Mouse (Mus musculus) CD4-positive, CD25-positive, alpha-beta regulatory T cell, adult 4 months (primary cell): ENCODE measurements around the gene Rp9. TPM values are rescaled to one million over a fixed set of nuclear protein-coding genes. Genes with fewer than 3 reads are reported as not detected.
"Not testable (repeated sequence)": the region's sequence is repeated elsewhere in the genome, so short reads cannot be mapped to it uniquely, and the experiment has no call there.

Experiments used
- ATAC-seq: one replicate; pipeline ENCODE4 v1.8.0; 2017
- polyA plus RNA-seq, 2 experiments: library from polyadenylated mRNA; unstranded; fragments of 100-300 nt; shearing (Covaris generic); gene quantifications; one replicate each; pipeline ENCODE4 v1.2.1; 2017

Gene Rp9
- polyA plus RNA-seq, 2 experiments from 2014 or later: 18.7 to 25.3 TPM

DNA sequence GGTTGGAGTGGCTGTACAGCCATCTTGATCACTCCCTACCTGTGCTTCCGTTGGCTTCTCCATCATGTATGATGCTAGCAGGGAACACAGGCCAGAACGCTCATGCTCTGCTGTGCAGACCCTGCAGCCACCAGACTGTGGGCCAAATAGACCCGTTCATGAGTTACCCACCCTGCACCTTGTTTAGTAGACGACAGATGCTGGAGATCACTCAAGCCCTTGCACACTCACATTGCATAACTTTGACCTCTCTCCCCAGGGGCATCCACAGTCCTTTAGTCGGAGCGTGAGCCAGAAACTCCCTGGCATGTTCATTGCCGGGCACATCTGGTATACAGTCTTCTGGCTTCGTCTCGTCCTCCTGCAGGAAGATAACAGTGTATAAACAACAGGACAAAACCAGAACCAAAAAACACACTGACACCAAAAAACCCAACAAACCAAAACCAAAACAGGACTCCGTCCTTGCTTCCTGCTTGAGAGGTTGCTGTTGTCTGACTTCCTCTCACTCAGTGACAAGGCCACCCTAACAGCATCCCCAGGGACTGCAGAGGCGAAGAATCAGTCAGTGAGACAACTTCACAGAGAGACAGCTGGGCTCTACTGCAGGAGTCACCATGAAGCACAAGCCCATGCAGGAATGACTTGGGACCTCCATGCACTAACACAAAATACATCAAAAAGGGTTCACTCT, 12.3 kb downstream of the Rp9 start:
- ATAC-seq: no peak

DNA sequence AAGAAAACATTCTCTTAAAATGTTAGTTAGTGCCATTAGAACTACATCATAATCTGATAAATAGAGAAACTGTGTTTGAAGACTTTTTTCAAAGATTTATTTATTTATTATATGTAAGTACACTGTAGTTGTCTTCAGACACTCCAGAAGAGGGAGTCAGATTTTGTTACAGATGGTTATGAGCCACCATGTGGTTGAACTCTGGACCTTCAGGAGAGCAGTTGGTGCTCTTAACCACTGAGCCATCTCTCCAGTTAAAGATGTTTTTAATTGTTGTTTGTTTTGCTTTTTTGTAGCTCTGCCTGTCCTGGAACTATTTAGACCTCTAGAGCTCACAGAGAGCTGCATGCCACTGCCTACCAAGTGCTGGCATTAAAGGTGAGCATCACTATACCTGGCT, 14.5 kb downstream of the Rp9 start:
- no peak for ATAC-seq

DNA sequence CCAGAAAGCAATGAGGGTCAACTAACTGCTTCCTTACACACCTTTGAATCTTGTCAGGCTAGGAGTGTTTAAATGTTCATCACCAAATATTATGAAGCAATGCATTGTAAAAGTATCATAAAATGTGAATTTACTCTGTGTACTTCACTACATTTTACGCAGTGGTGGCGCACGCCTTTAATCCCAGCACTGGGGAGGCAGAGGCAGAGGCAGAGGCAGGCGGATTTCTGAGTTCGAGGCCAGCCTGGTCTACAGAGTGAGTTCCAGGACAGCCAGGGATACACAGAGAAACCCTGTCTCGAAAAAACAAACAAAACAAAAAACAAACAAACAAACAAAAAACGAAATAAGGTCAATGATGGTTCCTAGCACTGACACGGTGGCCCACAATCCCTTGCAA, 15.6 kb downstream of the Rp9 start, which contains the start of gene Gm17545:
Gene Gm17545, plus strand, starts transcription at position 301 of the 400 bp plus-strand sequence.
- not testable (repeated sequence) for ATAC-seq

DNA sequence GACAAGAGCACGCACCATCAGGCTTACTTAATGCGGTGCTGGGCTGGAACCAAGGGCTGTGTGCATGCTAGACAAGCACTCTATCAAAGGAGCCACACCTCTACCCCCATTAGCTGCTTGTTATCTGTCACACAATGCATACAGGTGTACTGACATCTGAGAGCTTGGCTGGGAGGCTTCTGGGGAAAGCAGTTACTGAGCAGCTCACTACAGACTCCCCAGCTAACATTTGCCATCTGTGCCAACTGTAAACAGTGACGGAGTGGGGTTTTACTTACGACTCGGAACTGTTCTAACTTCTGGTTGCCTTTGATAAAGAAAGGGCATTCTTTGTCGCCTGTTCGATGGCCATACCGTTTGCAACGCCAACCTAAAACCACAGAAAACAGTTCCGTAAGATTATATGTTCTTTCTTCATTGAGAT, 16.0 kb downstream of the Rp9 start:
- ATAC-seq: no peak

DNA sequence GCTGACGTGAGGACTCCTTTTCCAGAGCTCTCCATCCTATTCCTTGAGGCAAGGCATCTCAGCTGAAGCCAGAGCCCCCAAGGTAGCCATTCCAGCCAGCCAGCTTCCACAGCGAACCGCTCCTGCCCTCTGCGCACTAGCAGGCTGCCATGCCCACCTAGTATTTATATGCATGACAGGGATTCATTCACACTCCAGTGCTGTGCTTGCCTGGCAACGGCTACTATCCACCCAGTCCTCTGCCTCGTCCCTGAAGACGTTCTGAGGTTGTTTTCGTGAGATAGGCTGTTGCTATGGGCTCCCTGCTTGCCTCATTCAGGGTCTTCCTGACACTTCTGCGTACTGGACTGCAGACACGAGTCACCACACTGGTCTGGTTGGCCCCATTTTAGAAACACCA, 16.8 kb downstream of the Rp9 start:
- no peak for ATAC-seq

DNA sequence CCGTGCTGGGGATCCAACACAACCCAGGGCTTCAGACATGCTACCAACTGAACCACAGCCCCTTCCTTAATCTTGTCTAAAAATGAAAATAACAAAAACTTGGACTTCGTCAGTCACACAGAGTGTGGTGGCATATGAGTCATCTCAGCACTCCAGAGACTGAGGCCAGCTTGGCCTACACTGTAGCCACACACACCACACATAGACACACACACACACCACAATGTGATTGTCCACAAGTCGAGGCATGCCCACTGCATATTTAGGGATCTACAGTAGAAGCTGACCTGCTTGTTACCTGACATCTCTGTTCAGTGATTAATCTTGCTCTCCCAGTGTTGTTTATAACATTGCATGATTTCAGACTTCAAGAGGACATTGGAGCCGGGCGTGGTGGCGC, 20.3 kb downstream of the Rp9 start:
- ATAC-seq: no peak

DNA sequence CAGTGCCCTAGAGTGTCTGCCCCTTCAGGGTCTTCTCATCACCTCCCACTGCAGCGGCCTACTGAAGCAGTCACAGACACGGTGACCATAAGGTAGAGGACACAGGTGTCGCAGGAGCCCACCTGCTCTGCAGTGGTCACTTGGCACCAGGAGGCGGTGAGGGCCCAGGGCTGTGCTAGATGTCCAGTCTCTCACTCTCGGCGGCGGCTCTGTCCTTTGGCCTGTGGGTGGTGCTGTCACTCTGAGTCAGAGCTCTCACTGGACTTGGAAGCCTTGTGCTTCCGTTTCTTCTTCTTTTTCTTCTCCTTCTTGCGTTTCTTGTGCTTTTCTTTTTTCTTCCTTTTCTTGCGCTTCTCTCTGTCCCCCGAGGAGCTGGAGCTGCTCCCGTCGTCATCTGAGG, 21.1 kb downstream of the Rp9 start:
- ATAC-seq: no peak

DNA sequence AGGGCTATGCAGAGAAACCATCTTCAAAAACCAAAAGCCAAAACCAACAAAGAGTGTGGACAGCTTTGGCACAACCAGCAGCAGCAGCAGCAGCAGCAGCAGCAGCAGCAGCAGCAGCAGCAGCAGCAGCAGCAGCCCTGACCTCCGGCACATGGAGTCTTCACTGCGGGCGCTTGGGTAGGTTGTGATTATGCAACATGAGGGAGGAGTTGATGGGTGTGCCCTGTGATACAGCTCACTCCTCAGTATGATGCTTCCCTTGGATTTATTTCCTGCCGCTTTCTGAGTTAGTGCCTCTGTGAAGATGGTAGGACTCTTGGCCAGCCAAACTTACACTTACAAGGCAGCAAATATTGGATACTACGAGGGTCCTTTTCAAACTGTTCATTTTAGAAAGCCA, 22.3 kb downstream of the Rp9 start:
- no peak for ATAC-seq

DNA sequence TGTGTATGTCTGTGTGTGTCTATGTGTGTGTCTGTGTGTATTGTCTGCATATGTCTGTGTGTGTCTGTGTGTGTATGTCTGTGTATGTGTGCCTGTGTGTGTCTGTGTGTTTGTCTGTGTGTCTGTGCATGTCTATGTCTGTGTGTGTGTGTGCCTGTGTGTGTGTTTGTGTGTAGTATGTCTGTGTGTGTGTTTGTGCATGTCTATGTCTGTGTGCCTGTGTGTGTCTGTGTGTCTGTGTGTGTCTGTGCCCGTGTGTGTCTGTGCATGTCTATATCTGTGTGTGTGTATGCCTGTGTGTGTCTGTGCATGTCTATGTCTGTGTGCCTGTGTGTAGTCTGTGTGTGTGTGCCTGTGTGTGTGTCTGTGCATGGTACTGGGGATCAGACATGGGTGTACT, 24.4 kb downstream of the Rp9 start:
- no peak for ATAC-seq

DNA sequence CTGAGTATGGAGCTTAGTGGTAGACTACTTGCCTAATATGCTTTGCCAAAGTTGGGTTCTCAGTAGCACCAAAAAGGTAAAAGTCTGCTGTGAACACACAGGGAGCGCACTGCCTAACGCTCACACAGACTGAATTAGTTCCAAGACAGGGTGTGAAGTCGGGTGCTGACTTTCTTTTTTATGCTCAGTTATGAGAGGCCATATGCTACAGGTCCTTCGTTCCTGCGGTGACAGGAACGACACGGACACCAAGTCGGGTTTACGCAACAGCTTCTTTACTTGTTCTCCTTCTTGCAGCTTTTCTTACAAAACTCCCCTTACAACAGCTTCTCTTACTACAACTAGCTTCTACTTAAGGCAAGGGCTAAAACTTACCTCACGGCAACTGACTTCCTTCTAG, 26.4 kb downstream of the Rp9 start:
- ATAC-seq: no peak

DNA sequence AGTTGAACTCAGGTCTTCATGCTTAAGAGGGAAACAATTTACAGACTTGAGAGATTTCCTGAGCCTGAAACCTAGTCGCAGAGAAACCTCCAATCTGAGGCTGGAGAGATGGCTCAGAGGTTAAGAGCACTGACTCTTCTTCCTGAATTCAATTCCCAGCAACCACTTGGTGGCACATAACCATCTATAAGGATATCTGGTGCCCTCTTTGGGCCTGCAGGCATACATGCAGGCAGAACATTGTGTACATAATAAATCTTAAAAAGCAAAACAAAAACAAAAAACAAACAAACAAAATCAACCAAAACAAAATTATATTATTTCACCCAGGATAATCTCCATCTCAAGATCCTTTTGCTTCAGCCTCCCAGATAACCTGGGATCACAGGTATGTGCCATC, 30.7 kb downstream of the Rp9 start:
- no peak for ATAC-seq

DNA sequence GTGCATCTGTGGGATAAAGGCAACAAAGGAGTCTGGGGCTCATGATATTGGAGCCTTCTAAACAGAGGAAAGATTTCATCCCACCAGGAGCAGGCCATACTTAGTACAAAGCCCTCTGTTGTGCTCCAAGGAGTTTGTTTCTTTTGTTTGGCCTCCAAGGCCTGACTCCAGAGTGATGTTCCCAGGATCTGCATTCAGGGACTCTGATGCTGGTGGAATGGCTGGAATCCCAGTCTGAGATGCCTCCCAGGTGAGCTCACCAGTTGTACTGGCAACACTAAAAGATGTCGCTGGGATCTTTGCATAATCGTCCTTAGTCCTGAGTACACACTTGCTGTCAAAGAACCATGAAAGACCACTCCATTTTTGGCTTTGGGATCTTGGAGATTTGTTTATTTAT, 35.4 kb downstream of the Rp9 start:
- ATAC-seq: no peak

DNA sequence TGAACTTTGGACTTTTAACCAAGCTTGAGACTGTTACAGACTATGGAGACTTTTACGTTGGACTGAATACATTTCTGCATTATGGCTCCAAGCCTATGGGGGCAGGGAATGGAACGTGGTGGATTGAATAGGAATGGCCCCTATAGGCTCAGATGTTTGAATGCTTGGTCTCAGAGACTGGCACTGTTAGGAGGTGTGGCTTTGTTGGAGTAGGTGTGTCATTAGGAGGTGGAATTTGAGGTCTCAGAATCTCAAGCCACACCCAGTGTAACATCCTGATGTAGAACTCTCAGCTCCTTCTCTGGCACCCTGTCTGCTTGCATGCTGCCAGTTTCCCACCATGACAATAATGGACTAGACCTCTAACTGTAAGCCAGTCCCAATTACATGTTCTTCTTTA, 36.3 kb downstream of the Rp9 start:
- no peak for ATAC-seq

DNA sequence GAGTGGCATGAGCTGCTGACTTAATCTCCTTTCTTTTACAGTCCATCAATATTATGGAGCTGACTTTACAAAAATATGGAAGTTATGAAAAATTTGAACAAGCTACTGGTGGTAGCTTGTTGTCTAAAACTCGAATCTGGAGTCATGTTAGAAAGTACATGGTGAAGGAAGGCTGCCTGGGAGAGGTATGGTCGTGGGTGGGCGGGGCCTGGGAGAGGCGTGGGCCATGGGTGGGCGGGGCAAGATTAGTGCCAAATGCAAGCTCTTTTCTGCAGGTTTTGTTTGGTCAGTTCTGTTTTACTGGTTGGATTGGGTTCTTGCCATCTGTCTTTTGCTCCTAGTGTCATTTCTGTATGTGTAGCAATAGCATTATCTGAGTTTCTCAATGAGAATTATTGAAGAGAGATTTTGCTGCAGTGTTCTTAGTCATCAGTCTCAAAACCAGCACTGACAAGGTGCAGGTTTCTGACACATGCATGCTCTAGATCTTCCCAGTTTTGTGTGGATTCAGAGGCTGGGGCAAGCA, 39.2 kb downstream of the Rp9 start:
- no peak for ATAC-seq

DNA sequence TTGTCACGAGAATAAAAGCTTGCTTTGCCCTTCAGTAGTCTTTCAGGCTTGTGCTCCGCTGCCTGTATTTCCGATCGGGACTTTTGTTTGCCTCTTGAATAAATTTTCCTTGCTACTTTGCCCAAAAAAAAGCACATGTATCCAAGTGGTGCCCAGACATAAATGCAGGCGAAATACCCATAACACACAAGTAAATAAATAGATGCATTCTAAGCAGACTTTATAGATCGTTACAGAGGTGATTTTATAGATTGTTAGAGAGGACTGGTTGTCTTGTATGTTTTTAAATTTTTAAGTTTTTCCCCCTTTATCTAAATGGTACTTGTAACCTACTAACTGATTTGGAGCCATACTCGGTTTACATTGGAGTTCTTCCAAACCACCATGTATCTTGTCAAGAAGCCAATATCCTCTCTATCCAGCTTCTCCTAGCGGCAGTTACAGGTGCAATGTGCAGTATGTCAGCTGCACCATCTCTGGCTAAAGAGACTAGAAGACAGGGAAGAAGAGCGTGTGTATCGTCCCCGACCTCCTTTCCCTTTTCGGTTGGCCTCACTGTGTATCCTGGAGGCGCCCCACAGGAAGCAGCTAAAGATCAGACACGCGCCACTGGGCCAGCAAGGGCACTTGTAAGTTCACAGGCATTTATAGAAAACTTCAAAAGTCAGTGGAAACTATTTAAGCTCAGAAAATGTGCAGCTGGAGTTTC, 39.9 kb downstream of the Rp9 start:
- peak; percentile 58 for ATAC-seq

DNA sequence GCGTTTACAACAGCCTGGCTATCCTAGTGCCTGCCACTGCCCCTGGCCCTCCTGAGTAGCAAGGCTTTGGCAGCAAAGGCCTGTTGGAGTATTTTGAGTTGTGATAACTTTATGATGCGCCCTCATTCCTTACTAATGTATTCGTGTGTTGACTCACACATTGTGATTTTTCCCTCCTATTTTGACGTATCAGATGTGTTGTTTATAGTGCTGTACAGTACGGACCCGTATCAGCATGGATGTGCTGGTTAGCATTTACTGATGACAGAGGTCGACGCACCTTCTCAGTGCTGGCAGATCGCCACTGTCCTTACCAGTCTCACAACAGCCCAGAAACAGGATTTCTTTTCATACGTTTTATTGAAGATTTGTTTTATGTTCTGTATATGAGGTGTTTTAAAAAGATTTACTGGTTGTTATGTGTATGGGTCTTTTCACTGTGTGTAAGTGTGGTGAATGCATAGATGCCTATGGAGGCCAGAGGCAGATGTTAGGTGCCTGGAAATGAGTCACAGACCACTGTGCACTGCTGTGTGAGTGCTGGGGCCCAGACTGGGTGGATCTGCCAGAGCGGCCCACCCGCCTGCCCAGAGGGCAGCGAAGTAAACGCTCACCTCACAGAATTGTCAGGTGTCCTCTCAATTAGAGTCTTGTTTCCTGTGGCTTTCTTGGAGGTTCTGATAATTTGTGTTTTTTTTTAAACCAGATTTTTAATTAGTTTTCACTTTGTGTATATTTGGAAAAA, 40.7 kb downstream of the Rp9 start:
- ATAC-seq: no peak

DNA sequence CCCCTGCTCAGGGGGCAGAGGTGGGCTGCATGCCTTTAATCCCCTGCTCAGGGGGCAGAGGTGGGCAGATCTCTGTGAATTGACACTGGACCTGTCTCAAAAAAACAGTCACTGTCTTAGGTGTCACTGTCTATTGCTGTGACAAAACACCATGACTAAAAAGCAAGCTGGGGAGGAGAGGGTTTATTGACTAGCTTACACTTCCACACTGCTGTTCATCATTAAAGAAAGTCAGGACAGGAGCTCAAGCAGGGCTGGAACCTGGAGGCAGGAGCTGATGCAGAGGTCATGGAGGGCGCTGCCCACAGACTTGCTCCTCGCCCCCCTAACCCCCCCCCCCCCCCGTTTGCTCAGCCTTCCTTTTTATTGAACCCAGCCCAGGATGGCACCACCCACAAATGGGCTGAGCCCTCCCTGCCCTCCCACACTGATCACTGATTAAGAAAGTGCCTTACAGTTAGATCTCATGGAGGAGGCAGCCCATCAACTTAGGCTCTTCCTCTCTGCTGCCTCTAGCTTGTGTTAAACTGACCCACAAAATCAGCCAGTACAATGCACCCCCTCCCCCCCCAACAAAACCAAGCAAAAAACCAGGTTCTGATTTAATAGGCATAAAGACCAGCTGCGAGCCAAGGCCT, 41.4 kb downstream of the Rp9 start:
- ATAC-seq: no peak

DNA sequence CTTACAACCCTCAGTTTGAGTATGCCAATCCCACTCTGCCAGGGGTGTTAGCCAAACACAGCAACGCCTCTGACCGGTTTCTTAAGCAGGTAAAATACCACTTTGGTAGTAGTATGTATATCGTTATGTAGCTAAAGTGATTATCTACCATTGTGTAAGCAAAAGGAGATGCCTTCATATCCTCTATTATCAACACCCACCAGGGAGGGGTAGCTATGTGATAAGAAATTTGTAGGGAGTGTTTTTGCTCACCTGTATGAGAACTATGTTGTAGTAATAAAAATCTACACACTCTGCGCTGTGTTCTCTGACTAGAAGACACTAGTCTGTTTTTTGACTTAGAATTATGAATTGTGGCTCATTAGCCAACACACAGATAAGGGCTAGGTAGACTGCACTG, 44.8 kb downstream of the Rp9 start:
- ATAC-seq: no peak

DNA sequence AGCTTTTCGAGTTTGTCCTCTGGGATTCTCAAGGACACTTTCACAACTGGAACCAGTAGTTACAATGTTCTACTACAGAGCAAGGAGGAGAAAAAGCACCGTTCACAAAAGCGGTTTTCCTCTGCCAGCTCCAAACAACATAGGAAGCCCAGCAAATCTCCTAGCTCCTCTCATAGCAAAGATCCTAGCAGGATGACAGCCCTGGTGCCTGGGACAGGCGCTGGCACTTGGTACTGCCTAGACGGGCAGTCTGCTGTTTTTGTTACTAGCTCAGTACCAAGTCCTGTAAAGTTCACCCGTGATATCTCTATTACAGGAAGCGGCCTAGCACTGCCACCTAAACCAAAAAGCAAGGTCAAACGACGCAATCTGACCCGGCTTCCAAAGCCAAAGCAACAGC, 45.3 kb downstream of the Rp9 start:
- no peak for ATAC-seq

DNA sequence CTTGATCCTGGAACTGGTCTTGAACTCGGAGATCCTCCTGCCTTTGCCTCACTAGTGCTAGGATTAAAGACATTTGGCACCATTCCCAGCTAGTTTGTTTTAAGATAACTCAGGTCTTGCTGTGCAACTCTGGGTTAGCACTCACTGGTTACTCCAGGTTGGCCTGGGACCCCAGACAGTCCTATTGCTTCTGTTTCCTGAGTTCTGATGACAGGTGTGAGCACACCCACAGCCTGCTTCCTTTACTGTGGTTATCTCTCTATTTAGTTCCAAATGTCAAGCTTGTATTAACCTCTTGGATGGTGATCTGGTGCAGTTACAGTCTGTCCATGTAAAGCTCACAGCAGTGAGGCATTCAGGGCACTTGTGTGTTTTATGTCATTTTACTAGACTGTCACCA, 46.0 kb downstream of the Rp9 start:
- no peak for ATAC-seq

DNA sequence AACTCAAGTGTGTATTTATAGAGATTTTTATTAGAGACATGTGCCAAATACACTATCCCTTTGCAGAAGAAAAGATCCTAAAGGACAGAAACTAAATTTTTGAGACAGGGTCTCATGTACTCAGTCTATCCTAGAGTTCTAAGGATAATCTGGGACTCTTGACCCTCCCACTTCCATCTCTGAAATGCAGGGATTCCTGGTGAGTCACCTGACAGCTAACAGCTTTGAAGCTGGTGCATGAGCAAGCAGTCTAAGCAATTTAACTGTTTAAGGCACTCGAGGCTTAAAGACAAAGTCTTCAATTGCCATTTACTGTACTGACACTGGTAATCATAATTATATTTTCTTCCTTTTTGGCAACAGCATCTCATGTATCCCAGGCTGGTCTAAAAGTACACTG, 47.0 kb downstream of the Rp9 start:
- no peak for ATAC-seq

DNA sequence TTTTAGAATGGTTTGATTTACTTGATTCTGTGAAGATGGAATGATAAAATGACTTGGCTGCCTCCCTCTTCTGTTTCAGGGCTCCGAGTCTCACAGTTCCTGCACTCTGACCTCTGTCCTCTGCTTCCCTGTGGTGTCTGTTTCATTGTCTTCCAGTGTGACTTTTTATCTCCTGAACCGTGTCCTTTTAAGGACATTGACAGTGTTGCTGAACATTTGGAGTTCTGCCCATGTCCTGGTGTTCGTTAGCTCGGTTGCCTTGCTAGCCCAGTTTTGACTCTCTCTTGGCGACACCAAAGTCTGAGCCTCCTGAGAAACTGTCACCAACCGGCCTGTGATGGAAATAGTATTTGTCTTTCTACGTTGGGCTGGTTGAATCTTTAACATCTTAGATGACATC, 49.1 kb downstream of the Rp9 start:
- no peak for ATAC-seq

DNA sequence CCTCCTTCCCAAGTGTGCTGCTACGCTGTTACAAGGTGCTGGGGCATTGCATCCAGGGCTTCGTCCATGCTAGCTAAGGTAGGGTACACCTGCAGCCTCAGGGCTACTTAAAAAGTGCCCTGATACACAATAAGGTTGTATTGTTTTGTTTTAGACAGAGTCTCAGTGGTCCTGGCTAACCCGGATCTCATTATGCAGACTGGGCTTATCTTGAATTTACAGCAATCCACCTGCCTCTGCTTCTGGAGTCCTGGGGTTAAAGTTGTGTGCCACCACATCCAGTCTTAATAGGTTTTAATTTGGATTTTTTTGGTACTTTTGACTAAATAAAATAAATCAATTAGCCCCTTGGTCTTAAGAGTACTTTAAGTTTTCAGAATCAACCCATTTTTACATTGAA, 49.7 kb downstream of the Rp9 start:
- no peak for ATAC-seq
